In genomic region chr9:107906252-107906966, GRCm38 (mm10) we compare ENCODE assay signal across 8 mouse cellular contexts. TPM values are rescaled to one million over a fixed set of nuclear protein-coding genes. Genes with fewer than 3 reads are reported as not detected.
DNase-seq lines count a peak whose midpoint lies in the region; ATAC-seq and TF ChIP-seq lines count a peak whose summit lies in the region.

TSS of gene Mst1r (plus strand) at chr9:107906873.

- 0 out of 2 replicates have a peak, but pooled peaks have one; percentile 29 for ATAC-seq in forebrain, embryonic 14.5 days
- peak; percentile 24; the same call in 1 of the 2 replicates for ATAC-seq in midbrain, embryonic 12.5 days (ENCODE audit: low FRiP score, low read depth)
- no peak for ATAC-seq in inflammation-experienced regulatory T-cells, adult 6 months

- no peak for DNase-seq in layer of hippocampus, adult 2 months (ENCODE audit: low spot score in 2 of 2)
- DNase-seq in layer of hippocampus, adult 11-12 months (ENCODE audit: low spot score), result no peak
- DNase-seq in forebrain, embryonic 14.5 days (ENCODE audit: low spot score), result peak; percentile 47
- DNase-seq in heart, postnatal 36 days, result peak; percentile 80 to 81
- DNase-seq in limb, embryonic 10.5 days (ENCODE audit: low spot score), result peak; percentile 84
- peak; percentile 77 for DNase-seq in thymus, adult 2 months

- intact Hi-C loops in heart, postnatal 36 days (cut with DNase I), result no loop called here

- H3K4me3 ChIP-seq in layer of hippocampus, adult 2 months, result peak within 1 kb of the TSS; percentile 20; the same call in 1 of the 2 replicates
- H3K4me3 ChIP-seq in forebrain, embryonic 14.5 days (ENCODE audit: low read depth, low read length), result 0 out of 2 replicates have a peak within 1 kb of the TSS, but pooled peaks have one; percentile 10
- peak within 1 kb of the TSS; percentile 50 for H3K4me3 ChIP-seq in limb, embryonic 10.5 days
- peak within 1 kb of the TSS; percentile 32 for H3K4me3 ChIP-seq in midbrain, embryonic 12.5 days
- H3K4me3 ChIP-seq in thymus, adult 2 months (ENCODE audit: control insufficient read depth, insufficient read depth, low read length), result peak within 1 kb of the TSS; percentile 3; the same call in 1 of the 2 replicates

- H3K36me3 ChIP-seq in forebrain, embryonic 14.5 days (ENCODE audit: control insufficient read depth, insufficient read depth, low read length), result peaks cover 4% of the 10 kb centered on the region
- H3K36me3 ChIP-seq in limb, embryonic 10.5 days, result no peaks in the 10 kb centered on the region
- H3K36me3 ChIP-seq in midbrain, embryonic 12.5 days, result no peaks in the 10 kb centered on the region
- 0 out of 2 replicates have a peak, but pooled peaks cover 3% of the 10 kb centered on the region for H3K36me3 ChIP-seq in thymus, adult 2 months (ENCODE audit: control insufficient read depth, insufficient read depth, low read length)

- TF ChIP-seq POLR2A in thymus, adult 2 months (IDR thresholded peaks at IDR 0.05; ENCODE audit: control insufficient read depth, extremely low read depth, insufficient read depth, low read length, poor library complexity), result no peak

- no peak for TF ChIP-seq CTCF in layer of hippocampus, adult 2 months (conservative IDR thresholded peaks at IDR 0.05)
- TF ChIP-seq CTCF in thymus, adult 2 months (IDR thresholded peaks at IDR 0.05; ENCODE audit: borderline replicate concordance, control insufficient read depth, extremely low read depth, insufficient read depth, low read length, poor library complexity), result no peak; the same call in 1 of the 2 replicates

- no peaks in the 10 kb centered on the region for H3K9me3 ChIP-seq in forebrain, embryonic 14.5 days (replicated peaks; ENCODE audit: control insufficient read depth, low read length)
- no peaks in the 10 kb centered on the region for H3K9me3 ChIP-seq in limb, embryonic 10.5 days (replicated peaks)
- no peaks in the 10 kb centered on the region for H3K9me3 ChIP-seq in midbrain, embryonic 12.5 days

- H3K27me3 ChIP-seq in forebrain, embryonic 14.5 days (replicated peaks; ENCODE audit: control insufficient read depth, insufficient read depth, low read length), result no peaks in the 10 kb centered on the region
- H3K27me3 ChIP-seq in limb, embryonic 10.5 days (ENCODE audit: low read depth, poor library complexity, severe bottlenecking), result peaks cover 39% of the 10 kb centered on the region
- H3K27me3 ChIP-seq in midbrain, embryonic 12.5 days, result peaks cover 50% of the 10 kb centered on the region
- no peaks in the 10 kb centered on the region for H3K27me3 ChIP-seq in thymus, adult 2 months (ENCODE audit: control insufficient read depth, insufficient read depth, low read length)

- H3K4me2 ChIP-seq in forebrain, embryonic 14.5 days (ENCODE audit: low read length), result peak within 1 kb of the TSS; percentile 49
- H3K4me2 ChIP-seq in midbrain, embryonic 12.5 days (replicated peaks), result peak within 1 kb of the TSS; percentile 57

- H3K9ac ChIP-seq in forebrain, embryonic 14.5 days (ENCODE audit: low read length), result peak within 1 kb of the TSS; percentile 43; the same call in 1 of the 2 replicates
- H3K9ac ChIP-seq in midbrain, embryonic 12.5 days (replicated peaks), result peak within 1 kb of the TSS; percentile 55

- no peak within 1 kb of the TSS for H3K27ac ChIP-seq in layer of hippocampus, adult 2 months
- no peak within 1 kb of the TSS for H3K27ac ChIP-seq in forebrain, embryonic 14.5 days (ENCODE audit: low read depth, low read length)
- H3K27ac ChIP-seq in limb, embryonic 10.5 days, result peak within 1 kb of the TSS; percentile 75
- no peak within 1 kb of the TSS for H3K27ac ChIP-seq in midbrain, embryonic 12.5 days (replicated peaks)
- no peak within 1 kb of the TSS for H3K27ac ChIP-seq in thymus, adult 2 months (ENCODE audit: control insufficient read depth, insufficient read depth, low read length)

- H3K4me1 ChIP-seq in forebrain, embryonic 14.5 days (ENCODE audit: control insufficient read depth, insufficient read depth, low read length), result peaks cover 8% of the 10 kb centered on the region
- peaks cover 43% of the 10 kb centered on the region for H3K4me1 ChIP-seq in limb, embryonic 10.5 days
- H3K4me1 ChIP-seq in midbrain, embryonic 12.5 days, result peaks cover 19% of the 10 kb centered on the region
- peaks cover 10% of the 10 kb centered on the region for H3K4me1 ChIP-seq in thymus, adult 2 months (replicated peaks; ENCODE audit: control insufficient read depth, insufficient read depth, low read length)

- 24% methylated on average over 19 of the region's 19 CpGs for WGBS in forebrain, embryonic 14.5 days
- WGBS in limb, embryonic 10.5 days, result 21% methylated on average over 19 of the region's 19 CpGs
- WGBS in midbrain, embryonic 12.5 days, result 21% methylated on average over 19 of the region's 19 CpGs
- WGBS in thymus, adult 2 months, result 42% methylated on average over 19 of the region's 19 CpGs

RNA-seq across cellular contexts. Expression of gene Mst1r, which starts in this region (rescaled TPM):
- 1 to 10 TPM; 1.3 to 2.4 TPM for total RNA-seq in layer of hippocampus, adult 2 months (2021)
- 0.23 and 1.2 TPM in 2 replicates for polyA plus RNA-seq in forebrain, embryonic 14.5 days (2014; fragmentation: Nextera tagmentation; extraction: Ambion mirVana)
- 1 to 10 TPM; 1.8 to 2.2 TPM for total RNA-seq in heart, postnatal 36 days (2021)
- 0.30 and 1.2 TPM in 2 replicates for polyA plus RNA-seq in limb, embryonic 10.5 days (2016; fragmentation: Nextera tagmentation; extraction: Ambion mirVana)
- polyA plus RNA-seq in midbrain, embryonic 12.5 days (2016; fragmentation: Nextera tagmentation; extraction: Ambion mirVana), result 1.5 and 2.3 TPM in 2 replicates
- polyA plus RNA-seq in thymus, adult 2 months (2012; rRNA removed), result 8.5 and 13.0 TPM in 2 replicates
- polyA plus RNA-seq in inflammation-experienced regulatory T-cells, adult 6 months (2017; shearing (Covaris generic)), result under 1 TPM in 1 of 3 experiments, not detected in 2; 0.07 TPM

Comparison
In these comparisons a context has a peak if more than half of its experiments do, and no peak if none do; other contexts are left out.
1. DNase-seq: peak in forebrain, embryonic 14.5 days (single experiment), heart, postnatal 36 days (2 of 2), limb, embryonic 10.5 days (single experiment) and thymus, adult 2 months (single experiment); none in layer of hippocampus, adult 2 months (0 of 2) and layer of hippocampus, adult 11-12 months (single experiment).
2. Peak in every context shown above with its lines, with median percentiles within 50 percentile points of each other: H3K4me3 ChIP-seq.